Mouse (Mus musculus) stomach, embryonic 16.5 days (tissue): ENCODE data around the gene Cnga2. TPM values are rescaled to one million over a fixed set of nuclear protein-coding genes. Genes with fewer than 3 reads are reported as not detected.

Experiments used
- ATAC-seq: fragments of 200-750 bp; cut with Nextera tagmentation; 2 replicates; pipeline ENCODE4 v1.8.0; 2017; ENCODE audit warnings: moderate number of reproducible peaks, moderate TSS enrichment; ENCODE audit not compliant: insufficient read depth, low FRiP score
- H3K27ac ChIP-seq: fragments of 300-500 bp; sonication (generic); 2 replicates; pipeline ENCODE4 v1.5.1; 2014; ENCODE audit warnings: low read length
- H3K27me3 ChIP-seq: fragments of 300-500 bp; sonication (generic); 2 replicates; pipeline ENCODE4 v1.6.1; 2014; ENCODE audit warnings: low read length, control low read depth, mixed read lengths; ENCODE audit not compliant: control insufficient read depth, insufficient read depth
- H3K36me3 ChIP-seq: fragments of 300-500 bp; sonication (generic); 2 replicates; pipeline ENCODE4 v1.6.1; 2014; ENCODE audit warnings: low read length; ENCODE audit not compliant: control insufficient read depth, insufficient read depth
- H3K4me1 ChIP-seq: fragments of 300-500 bp; sonication (generic); 2 replicates; pipeline ENCODE4 v1.6.1; 2014; ENCODE audit warnings: low read length, control low read depth, mixed read lengths; ENCODE audit not compliant: control insufficient read depth, insufficient read depth
- H3K4me2 ChIP-seq: fragments of 300-500 bp; sonication (generic); 2 replicates; pipeline ENCODE4 v1.6.1; 2014; ENCODE audit warnings: low read depth, low read length, mixed read lengths
- H3K4me3 ChIP-seq: fragments of 300-500 bp; sonication (generic); replicated peaks from 2 replicates; pipeline ENCODE4 v1.5.1; 2014; ENCODE audit warnings: mild to moderate bottlenecking, low read length
- H3K9ac ChIP-seq: fragments of 300-500 bp; sonication (generic); 2 replicates; pipeline ENCODE4 v1.6.1; 2014; ENCODE audit warnings: low read length
- H3K9me3 ChIP-seq: fragments of 300-500 bp; sonication (generic); replicated peaks from 2 replicates; pipeline ENCODE4 v1.6.1; 2016; ENCODE audit warnings: low read length, control low read depth; ENCODE audit not compliant: control insufficient read depth
- WGBS: fragments of 180-500 bp; shearing (Covaris S2); extraction: QIAGEN DNeasy Blood & Tissue Kit; methylation state at CpG from one replicate; pipeline ENCODE4 v1.1.7; 2014; 5-methylcytosine and 5-hydroxymethylcytosine counted together
- polyA plus RNA-seq: library from polyadenylated mRNA; unstranded; fragments of >200 nt; fragmentation: Nextera tagmentation; extraction: Ambion mirVana; gene quantifications from 2 replicates; pipeline ENCODE4 v1.2.1, GENCODE M21; 2015

Cnga2 gene
- polyA plus RNA-seq, 1 experiment from 2014 or later = 0.14 TPM

DNA sequence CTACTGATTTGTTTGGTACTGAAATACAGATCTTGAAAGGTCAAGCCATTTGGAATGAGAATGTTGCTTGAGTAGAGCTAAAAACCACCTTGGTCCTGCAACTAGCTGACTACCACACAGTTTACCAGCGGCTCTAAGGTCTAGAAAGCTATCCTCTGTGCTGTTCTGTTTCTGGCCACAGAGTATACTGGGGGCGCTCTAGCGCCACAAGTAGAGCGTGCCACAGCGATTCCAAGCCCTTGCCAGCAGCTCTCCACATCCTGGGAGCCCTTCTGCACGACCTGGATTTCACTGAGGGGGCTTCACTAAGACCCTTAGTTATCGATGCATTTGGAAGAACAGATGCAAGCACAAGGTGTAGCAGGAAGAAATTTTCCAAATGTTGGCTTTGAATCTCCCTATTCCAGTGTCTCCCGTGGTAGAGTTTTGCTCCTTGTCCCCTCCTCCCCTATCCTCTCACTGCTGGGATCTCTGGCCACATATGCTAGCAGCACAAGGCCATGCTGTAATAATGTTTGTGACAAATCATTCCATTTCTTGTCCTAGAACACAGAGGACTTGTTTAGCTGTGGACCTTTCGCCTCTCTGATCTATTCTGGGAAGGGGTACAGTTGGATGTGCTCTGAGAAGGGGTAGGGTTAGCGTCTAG lies 31.2 kb downstream of the Cnga2 start:
- no peak overlapping the region for H3K9ac ChIP-seq
- no peak overlapping the region for H3K27ac ChIP-seq
- no peaks in the 10 kb centered on the region for H3K4me1 ChIP-seq
- no peaks in the 10 kb centered on the region for H3K9me3 ChIP-seq
- no peaks in the 10 kb centered on the region for H3K36me3 ChIP-seq
- no peak overlapping the region for H3K4me3 ChIP-seq
- H3K4me2 ChIP-seq = no peak overlapping the region
- ATAC-seq = no peak
- no peaks in the 10 kb centered on the region for H3K27me3 ChIP-seq
- 36% methylated on average over 10 of the region's 10 CpGs for WGBS

DNA sequence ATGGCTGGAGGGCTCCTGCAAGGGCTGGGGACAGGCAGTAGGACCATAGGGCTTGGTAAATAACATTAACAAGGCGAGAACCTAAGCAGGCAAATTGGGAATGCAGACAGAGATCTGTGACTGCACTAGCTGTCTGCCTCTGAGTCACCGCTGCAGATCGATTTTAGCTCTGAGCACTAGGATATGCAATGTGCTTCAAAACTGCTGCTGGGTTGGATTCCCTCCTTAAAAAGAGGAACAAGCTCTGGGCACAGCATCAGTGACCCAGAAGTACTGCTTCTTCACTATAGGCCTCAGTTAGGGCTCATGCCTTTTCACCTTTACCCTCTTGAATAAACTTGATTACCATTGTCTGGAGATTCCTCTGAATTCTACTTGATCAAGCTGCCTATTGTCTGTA lies 31.9 kb downstream of the Cnga2 start:
- Histone ChIP-seq H3K9me3 (no peaks in the 10 kb centered on the region), H3K4me2 (no peak overlapping the region), H3K36me3 (no peaks in the 10 kb centered on the region), H3K4me1 (no peaks in the 10 kb centered on the region), H3K4me3 (no peak overlapping the region), H3K9ac (no peak overlapping the region), H3K27me3 (no peaks in the 10 kb centered on the region), H3K27ac (no peak overlapping the region)
- WGBS = 71% methylated on average over 3 of the region's 3 CpGs
- ATAC-seq = no peak

DNA sequence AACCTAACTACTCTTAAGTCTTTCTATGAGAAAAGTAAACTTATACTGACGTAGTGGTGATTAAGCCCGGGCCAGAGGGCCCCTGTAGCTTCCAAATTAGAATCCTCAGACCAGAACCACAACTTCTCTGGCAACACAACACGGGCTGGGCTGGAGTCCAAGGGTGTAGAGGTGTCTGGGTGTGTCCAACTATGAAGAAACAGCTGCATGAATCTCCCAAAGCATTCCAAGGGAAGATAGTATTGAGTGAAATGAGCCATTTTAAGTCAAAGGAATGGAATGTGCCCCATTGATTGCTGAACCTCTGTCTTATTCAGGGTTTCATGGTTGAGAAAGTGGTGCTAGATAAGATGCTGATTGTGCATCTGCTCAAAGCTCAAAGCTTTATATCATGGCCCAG lies 52.4 kb downstream of the Cnga2 start:
- 59% methylated on average over 3 of the region's 3 CpGs for WGBS
- Histone ChIP-seq H3K4me2 (no peak overlapping the region), H3K36me3 (no peaks in the 10 kb centered on the region), H3K4me1 (no peaks in the 10 kb centered on the region), H3K9ac (no peak overlapping the region), H3K9me3 (no peaks in the 10 kb centered on the region), H3K4me3 (no peak overlapping the region), H3K27me3 (no peaks in the 10 kb centered on the region), H3K27ac (no peak overlapping the region)
- ATAC-seq = no peak

DNA sequence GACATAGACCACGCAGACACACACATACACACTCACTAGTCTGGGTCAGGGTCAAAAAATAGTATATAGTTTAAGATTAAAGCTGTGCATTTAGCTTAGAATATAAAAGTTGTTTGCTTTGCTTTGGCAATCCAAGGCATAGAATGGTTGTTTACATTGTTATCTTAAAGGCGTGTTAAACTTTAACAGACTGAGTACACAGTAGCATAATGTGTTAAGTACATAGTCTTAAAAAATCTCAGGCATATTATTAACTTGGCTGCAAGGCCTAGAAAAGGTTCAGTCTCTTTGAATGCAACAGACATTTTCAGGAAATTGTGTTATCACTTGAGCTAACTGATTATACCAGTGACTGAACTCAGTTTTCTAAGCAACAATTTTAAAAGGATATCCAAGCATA lies 56.3 kb downstream of the Cnga2 start:
- ATAC-seq = peak; percentile 84
- WGBS = 45% methylated on average over 2 of the region's 2 CpGs
- no peaks in the 10 kb centered on the region for H3K36me3 ChIP-seq

More for the DNA sequence above, 56.3 kb downstream of the Cnga2 start:
- no peak overlapping the region for H3K9ac ChIP-seq
- H3K4me1 ChIP-seq = no peaks in the 10 kb centered on the region
- no peak overlapping the region for H3K4me3 ChIP-seq
- no peaks in the 10 kb centered on the region for H3K27me3 ChIP-seq
- H3K4me2 ChIP-seq = no peak overlapping the region
- no peak overlapping the region for H3K27ac ChIP-seq
- H3K9me3 ChIP-seq = no peaks in the 10 kb centered on the region

Other genes with a start within 250 kb of the Cnga2 start
- gene Vma21, start 175.9 kb upstream of the Cnga2 start, polyA plus RNA-seq = 43.8 and 51.5 TPM in 2 replicates
- 0.10 TPM in 1 of 2 replicates, not detected in the other for gene Gm1141, start 70.8 kb upstream of the Cnga2 start, polyA plus RNA-seq
- gene Prrg3, start 29.2 kb upstream of the Cnga2 start, polyA plus RNA-seq = 10.5 and 11.2 TPM in 2 replicates
- gene Fate1, start 18.9 kb upstream of the Cnga2 start, polyA plus RNA-seq = not detected in 2 replicates
- gene Magea4, start 230.2 kb downstream of the Cnga2 start, polyA plus RNA-seq = not detected in 2 replicates